Mouse (Mus musculus): ENCODE measurements around the gene Tmprss4.

Tmprss4 gene

GRCm38 (mm10) chr9:45196125-45196830, 7.6 kb downstream of the Tmprss4 start:
- no peak for DNase-seq (ENCODE audit: low read depth)

GRCm38 (mm10) chr9:45195468-45195867, 8.4 kb downstream of the Tmprss4 start:
- no peak for DNase-seq (ENCODE audit: low read depth)

GRCm38 (mm10) chr9:45189661-45190174, 14.2 kb downstream of the Tmprss4 start:
- no peak for DNase-seq (ENCODE audit: low read depth)

DNA sequence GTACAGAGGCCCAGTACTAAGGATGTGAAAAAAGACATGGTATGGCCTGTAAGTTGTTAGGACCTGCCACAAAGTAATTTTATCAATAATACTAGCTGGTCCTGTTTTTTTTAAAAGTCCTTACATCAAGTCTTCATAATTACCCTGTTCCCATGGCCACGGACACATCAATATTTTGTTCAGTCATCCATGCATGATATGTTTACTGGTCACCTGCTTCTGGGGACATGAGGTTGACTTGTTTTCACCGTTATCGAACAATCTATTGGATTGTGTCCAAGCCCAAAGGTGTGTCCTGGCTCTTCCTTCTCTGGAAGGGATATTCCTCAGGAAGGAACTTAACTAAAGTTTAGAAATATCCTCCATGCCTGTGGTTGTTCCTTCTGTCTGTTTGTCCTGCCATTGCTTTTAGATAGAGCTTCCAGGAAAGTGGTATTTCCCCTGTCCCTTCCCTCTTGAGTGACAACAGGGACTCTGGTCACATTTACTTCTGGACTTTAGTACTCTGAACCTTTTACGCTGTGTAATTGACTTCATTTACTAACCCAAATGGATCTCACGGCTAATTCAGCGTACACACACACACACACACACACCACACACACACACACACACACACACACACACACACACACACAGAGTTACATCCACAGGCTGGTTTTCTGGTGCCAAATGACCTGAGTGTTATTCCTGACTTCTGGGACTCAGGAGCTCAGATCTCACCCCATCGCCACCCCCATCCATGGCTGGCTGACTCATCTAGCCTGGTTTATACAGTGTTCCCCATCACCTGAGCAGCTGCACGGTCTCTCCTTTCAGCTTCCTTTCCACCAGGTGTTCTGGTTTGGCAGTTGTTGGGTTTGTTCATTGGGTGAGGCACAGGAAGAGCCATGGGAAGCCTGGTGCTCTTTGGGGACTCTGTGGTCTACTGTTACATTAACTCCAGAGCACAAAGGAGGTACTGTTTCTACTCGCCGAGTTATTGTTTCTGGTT, 15.0 kb downstream of the Tmprss4 start:
- DNase-seq (ENCODE audit: low read depth) = no peak

DNA sequence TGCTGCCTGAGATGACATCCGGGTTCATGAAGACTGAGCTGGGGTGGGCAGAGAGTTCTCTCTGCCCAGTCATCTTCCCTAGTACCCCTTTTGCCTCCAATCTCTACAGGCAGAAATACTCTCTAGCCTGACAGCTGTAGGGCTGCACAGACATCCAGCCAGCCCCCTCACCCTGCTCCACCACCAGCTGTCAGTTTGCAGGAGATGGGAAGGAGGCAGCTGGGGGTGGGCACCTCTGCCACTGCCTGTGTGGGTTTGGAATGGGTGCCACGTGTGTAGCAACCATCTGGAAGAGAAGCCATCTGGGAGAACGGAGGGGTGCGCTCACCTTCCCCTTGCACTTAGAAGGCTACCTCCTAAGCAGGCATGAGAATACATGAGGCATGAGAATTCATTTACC, 18.6 kb downstream of the Tmprss4 start:
- no peak for DNase-seq (ENCODE audit: low read depth)

- no peak for DNase-seq (ENCODE audit: low read depth)
Observed at GRCm38 (mm10) chr9:45183266-45183665, 20.6 kb downstream of the Tmprss4 start.

GRCm38 (mm10) chr9:45182521-45182920, 21.4 kb downstream of the Tmprss4 start:
- no peak for DNase-seq (ENCODE audit: low read depth)

DNA sequence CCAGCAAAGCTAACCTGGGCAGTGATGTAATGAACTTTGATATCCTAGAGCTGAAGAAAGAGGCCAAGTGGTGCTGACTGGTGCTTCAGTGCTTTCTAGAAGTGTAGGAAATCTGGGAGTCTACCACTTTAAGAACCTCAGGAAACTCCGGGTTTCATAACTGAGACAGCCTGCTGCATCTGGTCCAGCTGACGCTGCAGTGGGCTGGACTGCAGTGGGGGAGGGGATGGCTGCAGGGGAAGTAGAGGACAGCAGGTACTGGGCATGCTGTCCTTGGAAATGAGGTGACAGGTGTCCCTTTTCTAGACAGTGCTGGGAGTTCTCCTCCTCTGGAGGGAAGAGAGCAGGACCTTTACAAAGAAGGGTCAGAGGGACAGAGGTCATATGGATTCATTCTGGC, 22.1 kb downstream of the Tmprss4 start, which contains the start of gene BC049352:
Gene BC049352 (plus strand): TSS at position 238 of the 400 bp plus-strand sequence.
- no peak for DNase-seq (ENCODE audit: low read depth)

- DNase-seq (ENCODE audit: low read depth) = no peak
Observed at GRCm38 (mm10) chr9:45179282-45179681, 24.6 kb downstream of the Tmprss4 start.

GRCm38 (mm10) chr9:45173475-45173874, 30.4 kb downstream of the Tmprss4 start:
- DNase-seq (ENCODE audit: low read depth) = no peak

- DNase-seq (ENCODE audit: low read depth) = no peak
Observed at GRCm38 (mm10) chr9:45171073-45171610, 32.8 kb downstream of the Tmprss4 start.

DNA sequence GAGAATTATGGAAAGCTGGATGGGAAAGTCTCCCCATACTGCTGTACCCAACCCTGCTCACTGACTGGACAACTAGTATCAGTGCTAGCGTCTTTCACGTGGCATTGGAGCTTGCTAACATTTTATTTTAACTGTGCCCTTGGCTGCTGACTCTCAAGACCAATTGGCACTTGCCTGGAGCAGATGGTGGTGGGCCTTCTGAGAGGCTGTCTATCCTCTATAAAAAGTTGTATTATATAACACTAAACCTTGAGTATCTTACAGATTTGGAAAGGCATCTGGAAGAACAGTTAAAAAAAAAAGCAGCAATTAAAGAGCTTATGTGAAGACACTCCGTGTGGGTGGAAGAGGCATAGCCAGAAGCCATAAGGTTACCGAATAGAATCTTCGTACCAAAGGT, 33.7 kb downstream of the Tmprss4 start:
- no peak for DNase-seq (ENCODE audit: low read depth)

GRCm38 (mm10) chr9:45167903-45168302, 36.0 kb downstream of the Tmprss4 start:
- DNase-seq (ENCODE audit: low read depth) = no peak

DNA sequence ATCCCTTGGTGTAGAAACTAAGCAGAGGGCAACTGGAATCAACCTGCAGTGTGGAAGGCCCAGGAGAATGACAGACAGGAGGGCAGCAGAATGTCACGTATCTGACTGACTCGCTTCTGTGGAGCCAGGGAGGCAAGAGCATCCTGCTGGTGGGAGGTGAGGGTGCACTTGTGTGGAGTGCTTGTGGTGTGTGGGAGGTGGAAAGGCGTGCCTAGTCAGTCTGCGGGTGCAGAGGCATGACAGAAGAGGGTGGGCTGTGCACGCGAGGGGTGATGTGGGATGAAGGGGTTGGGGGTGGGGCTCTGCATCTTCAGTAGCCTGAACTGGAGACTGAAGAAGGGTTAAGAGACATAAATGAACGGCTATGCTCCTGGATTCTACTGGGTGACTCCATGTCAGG, 50.5 kb downstream of the Tmprss4 start:
- no peak for DNase-seq (ENCODE audit: low read depth)

GRCm38 (mm10) chr9:45150933-45151332, 53.0 kb downstream of the Tmprss4 start:
- no peak for DNase-seq (ENCODE audit: low read depth)

DNA sequence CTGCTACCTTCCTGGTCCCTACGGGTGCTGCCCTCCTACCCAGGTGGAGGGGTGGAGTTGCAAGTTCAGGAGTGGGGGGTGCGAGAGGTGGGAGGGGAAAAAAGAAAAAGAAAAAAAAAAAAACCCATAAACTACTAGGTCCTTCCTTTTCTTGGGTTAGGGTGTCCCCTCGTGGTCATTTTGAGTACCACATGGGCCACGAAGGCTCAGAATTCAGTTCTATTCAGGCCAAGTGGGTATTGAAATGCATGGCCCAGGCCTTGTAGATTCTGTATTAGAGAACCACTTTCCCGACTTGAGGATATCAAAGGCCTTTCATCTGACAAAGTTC, 57.7 kb downstream of the Tmprss4 start:
- DNase-seq (ENCODE audit: low read depth) = no peak

- DNase-seq (ENCODE audit: low read depth) = no peak
Observed at GRCm38 (mm10) chr9:45145533-45146266, 58.2 kb downstream of the Tmprss4 start.

DNA sequence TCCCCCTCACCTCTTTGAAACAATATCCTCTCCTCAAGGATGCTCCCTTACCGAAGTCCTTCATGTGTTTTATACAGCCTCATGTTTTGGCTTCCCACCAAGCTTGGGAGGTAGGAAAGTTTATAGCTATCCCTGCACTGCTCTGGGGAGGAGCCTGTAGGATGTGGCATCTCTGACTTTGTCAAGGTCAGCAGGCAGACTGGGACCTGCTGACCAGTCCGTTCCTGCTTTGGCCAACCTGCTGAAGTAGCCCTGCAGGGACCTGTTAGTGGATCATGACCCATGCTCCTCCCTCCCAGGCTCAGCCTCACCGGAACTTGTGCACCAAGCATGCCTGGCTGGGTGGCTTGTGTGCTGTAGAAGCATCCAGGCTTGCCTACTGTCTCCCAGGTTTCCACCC, 61.2 kb downstream of the Tmprss4 start:
- DNase-seq (ENCODE audit: low read depth) = no peak

GRCm38 (mm10) chr9:45140945-45141344, 62.9 kb downstream of the Tmprss4 start:
- no peak for DNase-seq (ENCODE audit: low read depth)

DNA sequence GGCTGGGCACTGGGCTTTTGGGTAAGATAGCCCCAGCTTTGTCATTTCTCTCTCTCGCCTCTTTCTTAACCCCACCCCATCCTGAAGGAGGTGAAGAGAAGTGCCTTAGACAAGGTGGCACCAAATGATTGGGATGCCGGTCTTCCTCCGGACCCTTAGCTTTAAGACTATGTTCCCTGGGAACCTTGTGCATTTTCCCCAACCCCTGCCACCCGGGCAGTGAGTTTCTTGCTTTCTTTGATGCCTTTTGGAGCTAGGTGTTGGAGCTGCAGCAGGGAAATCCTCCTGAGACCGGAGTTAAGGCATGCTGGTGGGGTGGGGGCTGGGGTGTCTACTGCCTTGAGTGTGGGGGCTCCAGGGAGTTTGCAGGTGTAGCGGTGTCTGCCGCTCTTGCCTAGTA, 64.8 kb downstream of the Tmprss4 start:
- no peak for DNase-seq (ENCODE audit: low read depth)

DNA sequence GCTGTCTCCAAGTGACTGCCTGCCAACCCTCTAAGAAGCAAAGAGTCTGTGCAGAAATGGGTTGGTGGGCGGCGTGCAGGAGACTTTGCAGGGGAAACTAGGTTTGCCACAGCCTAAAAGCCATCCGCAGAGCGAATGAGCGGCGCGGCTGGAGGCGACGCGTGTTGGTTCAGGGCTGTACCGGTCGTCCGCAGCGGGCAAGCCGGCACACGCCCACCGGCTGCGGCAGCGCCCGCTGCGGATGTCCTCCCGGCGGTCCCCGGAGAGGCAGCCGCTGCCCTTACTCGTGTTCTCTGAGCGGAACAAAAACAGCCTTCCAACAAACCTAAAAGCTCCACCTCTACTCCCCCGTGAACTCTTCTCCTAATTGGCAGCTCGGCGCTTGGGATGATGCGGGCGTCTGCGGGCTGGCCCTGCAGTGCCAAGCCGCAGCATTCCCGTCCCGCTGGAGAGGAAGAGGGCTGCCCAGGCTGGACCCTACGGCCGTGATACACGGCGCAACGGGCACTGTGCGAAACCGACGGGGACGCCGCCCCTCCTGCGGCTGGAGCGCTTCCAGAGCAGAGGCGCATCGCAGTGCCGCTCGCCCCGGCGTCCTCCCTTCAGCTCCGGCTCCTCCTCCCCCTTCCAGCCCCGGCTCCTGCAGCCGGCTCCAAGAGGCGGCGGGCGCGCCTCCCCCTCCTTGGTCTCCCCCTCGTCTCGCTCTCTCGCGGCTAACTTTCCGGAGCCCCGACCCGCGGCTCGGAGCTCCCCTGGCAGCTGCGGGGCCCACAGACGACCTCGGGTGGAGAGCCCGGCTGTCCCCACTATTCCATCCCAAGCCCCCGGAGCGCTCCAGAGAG, 65.5 kb downstream of the Tmprss4 start, which contains the start of gene Scn4b:
Gene Scn4b (plus strand): TSS at position 205 of the 842 bp plus-strand sequence.
- DNase-seq (ENCODE audit: low read depth) = no peak
